Mouse (Mus musculus) MEL (cell line): ENCODE results near the gene Satb1.

Source experiments
- CTCF ChIP-seq, 3 experiments: IDR thresholded peaks in 2 of 3; conservative IDR thresholded peaks in 1 of 3; 2 replicates each; pipeline ENCODE4 v1.5.1; 2011 to 2012; ENCODE audit warnings: low read length in 3 of 3, low read depth in 2 of 3, mild to moderate bottlenecking in 2 of 3, improper control_type of control experiment in 1 of 3, inconsistent platforms in 1 of 3, mixed read lengths in 1 of 3, moderate library complexity in 1 of 3; ENCODE audit not compliant: control insufficient read depth in 1 of 3, insufficient read depth in 1 of 3, poor library complexity in 1 of 3, severe bottlenecking in 1 of 3
- NELFE ChIP-seq: IDR thresholded peaks from 2 replicates; pipeline ENCODE4 v1.6.1; 2011; ENCODE audit warnings: low read depth, low read length, improper control_type of control experiment
- TBP ChIP-seq: IDR thresholded peaks from 2 replicates; pipeline ENCODE4 v1.8.0; 2011; ENCODE audit warnings: low read depth, low read length, improper control_type of control experiment
- USF1 ChIP-seq: IDR thresholded peaks from 2 replicates; pipeline ENCODE4 v1.6.1; 2014; ENCODE audit warnings: low read depth, mild to moderate bottlenecking, inconsistent platforms, low read length, improper control_type of control experiment, moderate library complexity

DNA sequence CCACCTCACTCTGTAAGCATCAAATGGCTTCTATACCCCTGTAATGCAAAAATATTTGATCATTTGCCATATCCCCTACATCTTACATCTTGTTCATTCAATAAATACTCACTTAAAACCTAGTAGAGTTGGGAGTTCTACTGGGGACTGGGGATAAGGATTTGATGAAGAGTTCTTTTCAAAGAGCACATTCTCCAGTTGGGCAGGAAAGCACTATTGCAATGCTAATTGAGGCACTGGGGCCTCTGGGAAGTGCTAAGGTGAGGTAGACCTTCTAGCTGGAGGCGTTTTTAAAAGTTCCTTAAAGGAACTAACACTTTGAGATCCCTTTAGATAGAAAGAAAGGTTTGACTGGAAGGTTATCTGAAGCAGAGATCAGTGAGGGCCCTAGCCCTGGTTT is 3.8 kb upstream of the Satb1 start:
- TF ChIP-seq TBP, result no peak
- no peak for TF ChIP-seq CTCF (IDR thresholded peaks at IDR 0.05 in 2 of 3, conservative IDR thresholded peaks at IDR 0.05 in 1 of 3; ENCODE audit: control insufficient read depth in 1 of 3, insufficient read depth in 1 of 3, low read depth in 2 of 3, low read length in 3 of 3, poor library complexity in 1 of 3, severe bottlenecking in 1 of 3)
- no peak for TF ChIP-seq USF1
- TF ChIP-seq NELFE, result no peak
